Mouse (Mus musculus): ENCODE data around the gene Cobl. TPM values are rescaled to one million over a fixed set of nuclear protein-coding genes. Genes with fewer than 3 reads are reported as not detected.

Gene Cobl
- total and polyA plus RNA-seq, 2 experiments from 2014 or later = 17.2 to 24.5 TPM

DNA sequence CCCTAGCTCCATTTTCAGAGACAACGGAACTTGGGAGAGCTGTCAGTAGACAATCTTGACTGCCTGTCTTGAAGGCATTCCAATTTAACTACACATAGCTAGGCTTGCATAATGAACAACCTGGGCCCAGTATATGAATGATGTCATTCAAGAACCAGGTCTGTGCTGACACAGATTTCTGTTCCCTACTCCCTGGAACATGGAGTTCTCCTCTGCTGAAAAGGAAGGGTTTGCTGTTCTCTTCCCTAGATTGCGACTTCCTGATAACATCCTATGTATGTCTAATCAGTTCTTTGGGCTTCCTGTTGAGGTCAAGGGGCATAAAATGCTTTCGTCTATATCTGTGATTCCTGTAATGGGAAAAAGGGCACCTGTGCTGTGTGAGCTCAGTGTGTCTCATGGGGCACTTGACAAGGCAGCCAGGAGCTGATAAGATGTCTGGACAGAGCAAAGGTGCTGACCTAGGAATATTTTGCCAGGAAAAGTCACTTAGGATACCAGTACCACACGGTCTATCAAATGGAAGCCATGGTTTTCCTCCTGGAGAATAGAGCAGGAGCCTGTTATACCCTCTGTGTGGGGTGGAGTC, 219.3 kb downstream of the Cobl start:
- WGBS = 89% methylated on average over 4 of the region's 4 CpGs
- Histone ChIP-seq H3K9me3 (ENCODE audit: low read length) (no peaks in the 10 kb centered on the region), H3K27ac (ENCODE audit: low read depth, low read length) (no peak overlapping the region), H3K4me3 (ENCODE audit: low read depth, low read length) (no peak overlapping the region), H3K9ac (replicated peaks; ENCODE audit: low read length, poor library complexity, severe bottlenecking) (no peak overlapping the region), H3K27me3 (ENCODE audit: insufficient read depth, low read length) (no peaks in the 10 kb centered on the region), H3K4me1 (ENCODE audit: insufficient read depth, low read length) (no peaks in the 10 kb centered on the region), H3K4me2 (ENCODE audit: low read depth, low read length, poor library complexity, severe bottlenecking) (no peak overlapping the region), H3K36me3 (ENCODE audit: insufficient read depth, low read length) (peaks cover 14% of the 10 kb centered on the region)
- no peak for TF ChIP-seq CTCF (IDR thresholded peaks at IDR 0.05)
- ATAC-seq (ENCODE audit: low FRiP score) (0 out of 2 replicates have a peak, but pooled peaks have one; percentile 27), DNase-seq (ENCODE audit: low spot score) (no peak)

DNA sequence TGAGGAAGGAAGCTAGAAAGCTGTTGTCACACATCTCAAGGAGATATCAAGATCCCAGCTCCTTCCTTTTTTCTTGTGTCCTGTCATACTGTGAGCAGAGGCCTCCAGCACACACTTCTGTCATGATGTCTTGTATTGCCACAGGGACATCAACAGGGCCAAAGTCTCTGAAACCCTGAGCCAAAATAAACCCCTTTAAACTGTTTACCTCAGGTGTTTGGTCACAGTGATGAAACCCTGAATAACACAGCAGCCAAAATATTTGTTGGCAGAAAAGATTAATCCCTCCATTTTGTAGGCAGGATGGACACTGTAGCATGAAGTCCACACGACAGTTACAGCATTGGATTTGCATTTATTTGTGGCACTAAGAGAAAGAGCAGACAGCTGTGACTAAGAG, 228.4 kb downstream of the Cobl start:
- Histone ChIP-seq H3K4me2 (ENCODE audit: low read depth, low read length, poor library complexity, severe bottlenecking) (no peak overlapping the region), H3K9me3 (ENCODE audit: low read length) (no peaks in the 10 kb centered on the region), H3K36me3 (ENCODE audit: insufficient read depth, low read length) (no peaks in the 10 kb centered on the region; the same call in 1 of the 2 replicates), H3K27me3 (ENCODE audit: insufficient read depth, low read length) (no peaks in the 10 kb centered on the region), H3K4me1 (ENCODE audit: insufficient read depth, low read length) (no peaks in the 10 kb centered on the region), H3K9ac (replicated peaks; ENCODE audit: low read length, poor library complexity, severe bottlenecking) (no peak overlapping the region), H3K4me3 (ENCODE audit: low read depth, low read length) (no peak overlapping the region), H3K27ac (ENCODE audit: low read depth, low read length) (no peak overlapping the region)
- ATAC-seq (ENCODE audit: low FRiP score) (no peak), DNase-seq (ENCODE audit: low spot score) (no peak)
- WGBS = 26% methylated on average over 1 of the region's 1 CpGs
- TF ChIP-seq CTCF (IDR thresholded peaks at IDR 0.05) = no peak

DNA sequence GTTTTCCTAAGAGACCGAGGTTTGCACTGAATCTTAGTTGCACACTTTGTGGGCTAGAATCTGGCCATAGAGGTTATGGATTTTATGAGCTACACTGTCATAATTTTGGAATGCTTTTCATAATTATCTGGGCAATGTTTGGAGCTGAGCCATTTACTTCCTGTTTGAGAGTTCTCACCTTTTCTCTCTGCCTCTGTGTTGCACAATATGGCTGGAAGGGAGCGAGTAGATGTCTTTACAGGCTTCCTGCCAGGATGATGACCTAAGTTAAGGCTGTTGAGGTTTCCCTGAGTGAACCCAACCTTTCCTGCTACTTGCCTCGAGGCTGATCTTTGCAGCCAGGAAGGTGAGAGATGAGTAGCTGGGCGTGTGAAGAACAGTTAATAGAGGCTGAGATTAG, 229.9 kb downstream of the Cobl start:
- H3K4me3 ChIP-seq (ENCODE audit: low read depth, low read length) = no peak overlapping the region
- no peak overlapping the region for H3K4me2 ChIP-seq (ENCODE audit: low read depth, low read length, poor library complexity, severe bottlenecking)
- no peaks in the 10 kb centered on the region for H3K9me3 ChIP-seq (ENCODE audit: low read length)
- H3K9ac ChIP-seq (replicated peaks; ENCODE audit: low read length, poor library complexity, severe bottlenecking) = no peak overlapping the region
- H3K4me1 ChIP-seq (ENCODE audit: insufficient read depth, low read length) = no peaks in the 10 kb centered on the region
- H3K27me3 ChIP-seq (ENCODE audit: insufficient read depth, low read length) = no peaks in the 10 kb centered on the region
- 88% methylated on average over 4 of the region's 4 CpGs for WGBS
- DNase-seq (ENCODE audit: low spot score) (no peak), ATAC-seq (ENCODE audit: low FRiP score) (no peak)
- no peak for TF ChIP-seq CTCF (IDR thresholded peaks at IDR 0.05)
- H3K27ac ChIP-seq (ENCODE audit: low read depth, low read length) = no peak overlapping the region
- no peaks in the 10 kb centered on the region; the same call in 1 of the 2 replicates for H3K36me3 ChIP-seq (ENCODE audit: insufficient read depth, low read length)

DNA sequence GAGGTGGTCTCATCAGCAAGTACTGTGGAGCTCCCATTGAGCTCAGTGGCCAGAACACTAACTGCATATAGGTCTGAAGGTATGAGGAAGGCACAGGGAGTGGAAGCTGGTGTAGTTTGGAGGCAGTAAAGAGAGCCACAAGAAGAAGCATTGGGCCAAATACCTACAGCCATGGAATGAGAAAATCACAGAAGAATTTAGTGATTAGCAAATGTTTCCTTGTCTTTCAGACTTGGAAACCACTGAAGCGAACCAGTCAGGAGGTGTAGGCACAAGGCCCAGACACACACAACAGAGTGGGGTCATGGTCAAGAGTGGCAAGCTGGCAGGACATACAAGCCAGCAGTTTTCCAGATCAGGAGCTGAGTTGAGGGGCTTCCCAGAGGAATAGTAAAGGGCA, 230.6 kb downstream of the Cobl start:
- H3K27ac ChIP-seq (ENCODE audit: low read depth, low read length) = no peak overlapping the region
- ATAC-seq (ENCODE audit: low FRiP score) = no peak
- H3K4me2 ChIP-seq (ENCODE audit: low read depth, low read length, poor library complexity, severe bottlenecking) = no peak overlapping the region
- H3K36me3 ChIP-seq (ENCODE audit: insufficient read depth, low read length) = no peaks in the 10 kb centered on the region; the same call in 1 of the 2 replicates
- no peaks in the 10 kb centered on the region for H3K4me1 ChIP-seq (ENCODE audit: insufficient read depth, low read length)
- H3K9me3 ChIP-seq (ENCODE audit: low read length) = no peaks in the 10 kb centered on the region
- 92% methylated on average over 1 of the region's 1 CpGs for WGBS
- no peak overlapping the region for H3K9ac ChIP-seq (replicated peaks; ENCODE audit: low read length, poor library complexity, severe bottlenecking)
- H3K4me3 ChIP-seq (ENCODE audit: low read depth, low read length) = no peak overlapping the region
- TF ChIP-seq CTCF (IDR thresholded peaks at IDR 0.05) = no peak
- DNase-seq (ENCODE audit: low spot score) = no peak
- H3K27me3 ChIP-seq (ENCODE audit: insufficient read depth, low read length) = no peaks in the 10 kb centered on the region

DNA sequence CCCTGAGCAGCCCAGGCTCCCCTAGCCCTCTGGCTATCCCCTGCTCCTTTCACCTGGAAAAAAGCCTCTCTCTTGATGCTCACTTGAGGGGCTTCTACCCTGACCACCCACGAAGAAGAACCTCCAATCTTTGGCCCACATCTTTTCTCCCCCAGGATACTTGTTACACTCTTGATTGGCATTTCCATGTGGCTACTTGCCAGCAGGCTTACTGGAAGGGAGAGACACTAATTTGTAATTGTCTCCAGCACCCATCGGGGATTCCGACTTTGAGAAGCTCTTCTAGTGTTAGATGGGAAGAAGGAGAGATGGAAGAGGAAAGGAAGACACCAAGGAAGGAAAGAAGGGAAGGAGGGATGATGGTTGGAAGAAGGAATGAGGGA, 232.0 kb downstream of the Cobl start:
- DNase-seq (ENCODE audit: low spot score) (peak; percentile 37), ATAC-seq (ENCODE audit: low FRiP score) (no peak)
- no peak overlapping the region for H3K4me2 ChIP-seq (ENCODE audit: low read depth, low read length, poor library complexity, severe bottlenecking)
- no peaks in the 10 kb centered on the region for H3K9me3 ChIP-seq (ENCODE audit: low read length)
- no peaks in the 10 kb centered on the region for H3K27me3 ChIP-seq (ENCODE audit: insufficient read depth, low read length)
- no peak overlapping the region for H3K4me3 ChIP-seq (ENCODE audit: low read depth, low read length)
- WGBS = 63% methylated on average over 3 of the region's 3 CpGs
- TF ChIP-seq CTCF (IDR thresholded peaks at IDR 0.05) = no peak
- no peaks in the 10 kb centered on the region for H3K4me1 ChIP-seq (ENCODE audit: insufficient read depth, low read length)
- no peaks in the 10 kb centered on the region; the same call in 1 of the 2 replicates for H3K36me3 ChIP-seq (ENCODE audit: insufficient read depth, low read length)
- H3K9ac ChIP-seq (replicated peaks; ENCODE audit: low read length, poor library complexity, severe bottlenecking) = no peak overlapping the region
- no peak overlapping the region for H3K27ac ChIP-seq (ENCODE audit: low read depth, low read length)

DNA sequence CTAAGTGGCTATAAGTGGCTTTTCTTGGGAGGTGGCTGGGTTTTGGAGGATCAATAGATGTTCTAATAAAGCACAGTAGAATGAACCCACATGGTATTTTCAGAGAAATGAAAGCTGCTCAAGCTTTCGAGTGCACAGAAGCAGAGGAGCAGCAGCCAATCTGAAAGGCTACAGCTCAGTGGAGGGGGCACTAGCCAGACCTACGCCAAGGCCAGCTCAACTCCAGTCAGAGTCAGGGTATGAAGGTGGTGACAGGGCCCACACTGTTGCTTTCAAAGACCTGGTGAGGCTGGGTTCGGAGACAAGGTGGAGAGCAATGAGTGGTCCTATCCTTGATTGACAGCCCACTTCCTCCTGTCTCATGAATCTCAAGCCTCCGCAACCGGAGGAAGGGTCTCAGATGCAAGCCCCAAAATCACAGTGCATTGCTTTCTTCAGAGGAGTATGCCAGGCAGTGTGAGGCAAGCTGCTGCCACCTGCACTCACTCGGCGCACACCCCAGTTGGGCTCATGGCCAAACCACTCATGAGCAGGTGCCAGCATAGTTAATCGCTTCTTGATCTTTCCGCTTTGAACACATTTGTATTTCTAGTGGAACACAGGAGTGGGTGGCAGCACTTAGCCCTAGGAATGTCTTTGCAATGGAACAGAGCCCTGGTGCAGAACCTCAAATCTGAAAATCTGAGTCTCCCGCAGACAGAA, 232.6 kb downstream of the Cobl start:
- Histone ChIP-seq H3K4me1 (ENCODE audit: insufficient read depth, low read length) (no peaks in the 10 kb centered on the region), H3K27me3 (ENCODE audit: insufficient read depth, low read length) (no peaks in the 10 kb centered on the region), H3K4me2 (ENCODE audit: low read depth, low read length, poor library complexity, severe bottlenecking) (no peak overlapping the region), H3K36me3 (ENCODE audit: insufficient read depth, low read length) (no peaks in the 10 kb centered on the region; the same call in 1 of the 2 replicates), H3K27ac (ENCODE audit: low read depth, low read length) (no peak overlapping the region), H3K4me3 (ENCODE audit: low read depth, low read length) (no peak overlapping the region), H3K9ac (replicated peaks; ENCODE audit: low read length, poor library complexity, severe bottlenecking) (no peak overlapping the region), H3K9me3 (ENCODE audit: low read length) (no peaks in the 10 kb centered on the region)
- ATAC-seq (ENCODE audit: low FRiP score) (no peak), DNase-seq (ENCODE audit: low spot score) (peak; percentile 78)
- no peak for TF ChIP-seq CTCF (IDR thresholded peaks at IDR 0.05)
- 73% methylated on average over 10 of the region's 10 CpGs for WGBS

Data from midbrain, postnatal 0 days (tissue).